Mouse (Mus musculus): ENCODE results near the gene Slit2. TPM values are rescaled to one million over a fixed set of nuclear protein-coding genes. Genes with fewer than 3 reads are reported as not detected.

Gene Slit2
- polyA plus RNA-seq, 1 experiment from 2014 or later = 19.4 TPM

DNA sequence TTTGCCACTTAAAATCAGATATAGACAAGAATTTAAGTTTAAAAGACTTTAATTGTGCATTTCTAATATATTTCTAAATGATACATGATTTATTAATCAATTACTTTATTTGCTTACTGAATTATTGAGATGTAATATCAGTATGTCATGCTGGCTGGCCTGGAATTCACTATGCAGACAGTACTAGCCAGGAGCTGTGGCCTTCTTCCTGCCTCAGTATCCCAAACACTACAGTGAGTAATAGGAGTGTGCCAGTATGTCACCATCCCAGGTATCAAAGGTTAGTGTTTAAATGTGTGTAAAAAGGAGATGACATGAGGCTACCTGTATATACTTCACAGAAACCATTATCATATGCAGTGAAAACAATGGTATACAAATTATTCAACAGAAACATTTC is 23.1 kb downstream of the Slit2 start:
- ATAC-seq (replicated peaks; ENCODE audit: insufficient number of reproducible peaks, low FRiP score, low TSS enrichment, low read depth) = no peak
- no peak overlapping the region for H3K4me2 ChIP-seq (ENCODE audit: low read depth, low read length)
- H3K9ac ChIP-seq (replicated peaks; ENCODE audit: low read length) = no peak overlapping the region
- no peak for DNase-seq (ENCODE audit: low spot score)
- H3K4me3 ChIP-seq (ENCODE audit: low read depth, low read length) = no peak overlapping the region
- no peak overlapping the region for H3K27ac ChIP-seq (replicated peaks; ENCODE audit: low read depth, low read length)
- H3K9me3 ChIP-seq (replicated peaks; ENCODE audit: control insufficient read depth, low read length) = no peaks in the 10 kb centered on the region
- no peaks in the 10 kb centered on the region for H3K27me3 ChIP-seq (ENCODE audit: control insufficient read depth, insufficient read depth, low read length)
- no peaks in the 10 kb centered on the region for H3K36me3 ChIP-seq (replicated peaks; ENCODE audit: control insufficient read depth, insufficient read depth, low read depth, low read length)
- H3K4me1 ChIP-seq (ENCODE audit: control insufficient read depth, insufficient read depth, low read length) = no peaks in the 10 kb centered on the region

DNA sequence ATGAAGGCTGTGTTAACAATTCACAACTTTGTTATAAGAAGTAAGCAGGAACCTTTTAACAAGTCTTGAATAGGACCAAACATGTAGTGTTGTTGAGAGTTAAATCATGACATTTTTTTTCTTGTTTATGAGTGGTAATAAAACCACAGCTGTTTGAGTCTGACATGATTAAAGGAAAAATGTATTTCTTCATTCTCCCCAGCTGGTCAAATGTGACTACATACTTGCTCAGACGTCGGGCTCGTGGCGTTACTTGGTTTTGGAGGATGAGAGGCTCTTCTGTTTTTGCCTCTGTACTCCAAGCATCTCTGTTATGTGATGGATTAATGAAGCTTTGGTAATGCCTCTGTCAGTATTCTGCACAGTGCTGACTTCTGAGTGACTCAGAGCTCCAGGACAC is 40.5 kb downstream of the Slit2 start:
- no peaks in the 10 kb centered on the region for H3K4me1 ChIP-seq (ENCODE audit: control insufficient read depth, insufficient read depth, low read length)
- no peaks in the 10 kb centered on the region for H3K27me3 ChIP-seq (ENCODE audit: control insufficient read depth, insufficient read depth, low read length)
- H3K27ac ChIP-seq (replicated peaks; ENCODE audit: low read depth, low read length) = no peak overlapping the region
- no peak overlapping the region for H3K4me3 ChIP-seq (ENCODE audit: low read depth, low read length)
- H3K9ac ChIP-seq (replicated peaks; ENCODE audit: low read length) = no peak overlapping the region
- WGBS = 87% methylated on average over 4 of the region's 4 CpGs
- no peak overlapping the region for H3K4me2 ChIP-seq (ENCODE audit: low read depth, low read length)
- H3K9me3 ChIP-seq (replicated peaks; ENCODE audit: control insufficient read depth, low read length) = no peaks in the 10 kb centered on the region
- no peak for ATAC-seq (replicated peaks; ENCODE audit: insufficient number of reproducible peaks, low FRiP score, low TSS enrichment, low read depth)
- H3K36me3 ChIP-seq (replicated peaks; ENCODE audit: control insufficient read depth, insufficient read depth, low read depth, low read length) = no peaks in the 10 kb centered on the region
- DNase-seq (ENCODE audit: low spot score) = no peak

DNA sequence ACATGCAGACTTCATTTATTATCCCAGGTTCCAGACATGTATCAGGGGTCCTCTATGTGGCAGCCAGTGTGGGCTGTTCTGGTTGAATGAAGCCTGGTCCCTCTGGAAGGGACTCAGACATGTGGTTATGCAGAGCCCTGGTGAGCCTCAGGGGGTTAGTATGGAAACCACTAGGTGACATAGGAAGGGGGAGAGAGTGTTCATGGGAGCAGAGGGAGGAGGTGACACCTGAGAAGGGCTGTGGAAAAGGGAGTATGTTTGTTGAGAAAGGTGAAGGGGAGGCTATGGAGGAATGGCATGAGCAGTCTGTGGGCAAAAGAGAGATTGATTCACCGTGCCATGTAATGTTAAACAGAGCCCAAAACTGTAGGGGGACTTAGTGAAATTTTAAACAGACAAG is 51.9 kb downstream of the Slit2 start:
- WGBS = 59% methylated on average over 1 of the region's 1 CpGs

DNA sequence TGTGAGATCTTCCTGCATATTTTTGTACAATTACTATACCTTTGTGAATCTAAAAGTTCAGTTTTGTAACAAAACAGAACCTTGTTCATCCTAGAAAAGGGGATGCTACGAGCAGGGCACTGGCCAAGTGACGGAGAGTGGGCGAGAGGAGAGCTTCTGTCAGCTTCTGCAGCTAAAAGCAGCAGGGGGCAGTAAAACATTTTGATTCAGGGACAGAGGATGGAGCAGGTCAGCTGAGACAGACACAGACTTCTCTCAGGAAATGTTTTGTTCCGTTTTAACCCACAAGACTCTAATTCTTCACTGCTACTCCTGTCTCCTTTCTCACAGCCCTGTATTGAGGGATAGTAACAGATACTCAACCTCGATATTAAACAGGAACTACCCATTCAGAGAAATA is 55.1 kb downstream of the Slit2 start:
- no peak overlapping the region for H3K27ac ChIP-seq (replicated peaks; ENCODE audit: low read depth, low read length)
- no peak overlapping the region for H3K9ac ChIP-seq (replicated peaks; ENCODE audit: low read length)
- no peaks in the 10 kb centered on the region for H3K27me3 ChIP-seq (ENCODE audit: control insufficient read depth, insufficient read depth, low read length)
- WGBS = 28% methylated on average over 5 of the region's 5 CpGs
- no peaks in the 10 kb centered on the region for H3K4me1 ChIP-seq (ENCODE audit: control insufficient read depth, insufficient read depth, low read length)
- peak; percentile 56 for DNase-seq (ENCODE audit: low spot score)
- ATAC-seq (replicated peaks; ENCODE audit: insufficient number of reproducible peaks, low FRiP score, low TSS enrichment, low read depth) = peak; percentile 23; the same call in 1 of the 2 replicates
- no peak overlapping the region for H3K4me3 ChIP-seq (ENCODE audit: low read depth, low read length)
- H3K9me3 ChIP-seq (replicated peaks; ENCODE audit: control insufficient read depth, low read length) = no peaks in the 10 kb centered on the region
- no peak overlapping the region for H3K4me2 ChIP-seq (ENCODE audit: low read depth, low read length)
- H3K36me3 ChIP-seq (replicated peaks; ENCODE audit: control insufficient read depth, insufficient read depth, low read depth, low read length) = no peaks in the 10 kb centered on the region

More for the DNA sequence above, 51.9 kb downstream of the Slit2 start:
- H3K27me3 ChIP-seq (ENCODE audit: control insufficient read depth, insufficient read depth, low read length) = no peaks in the 10 kb centered on the region
- ATAC-seq (replicated peaks; ENCODE audit: insufficient number of reproducible peaks, low FRiP score, low TSS enrichment, low read depth) = no peak
- H3K27ac ChIP-seq (replicated peaks; ENCODE audit: low read depth, low read length) = no peak overlapping the region
- no peaks in the 10 kb centered on the region for H3K36me3 ChIP-seq (replicated peaks; ENCODE audit: control insufficient read depth, insufficient read depth, low read depth, low read length)
- no peaks in the 10 kb centered on the region for H3K4me1 ChIP-seq (ENCODE audit: control insufficient read depth, insufficient read depth, low read length)
- no peak overlapping the region for H3K9ac ChIP-seq (replicated peaks; ENCODE audit: low read length)
- DNase-seq (ENCODE audit: low spot score) = no peak
- no peak overlapping the region for H3K4me3 ChIP-seq (ENCODE audit: low read depth, low read length)
- H3K9me3 ChIP-seq (replicated peaks; ENCODE audit: control insufficient read depth, low read length) = no peaks in the 10 kb centered on the region
- H3K4me2 ChIP-seq (ENCODE audit: low read depth, low read length) = no peak overlapping the region

DNA sequence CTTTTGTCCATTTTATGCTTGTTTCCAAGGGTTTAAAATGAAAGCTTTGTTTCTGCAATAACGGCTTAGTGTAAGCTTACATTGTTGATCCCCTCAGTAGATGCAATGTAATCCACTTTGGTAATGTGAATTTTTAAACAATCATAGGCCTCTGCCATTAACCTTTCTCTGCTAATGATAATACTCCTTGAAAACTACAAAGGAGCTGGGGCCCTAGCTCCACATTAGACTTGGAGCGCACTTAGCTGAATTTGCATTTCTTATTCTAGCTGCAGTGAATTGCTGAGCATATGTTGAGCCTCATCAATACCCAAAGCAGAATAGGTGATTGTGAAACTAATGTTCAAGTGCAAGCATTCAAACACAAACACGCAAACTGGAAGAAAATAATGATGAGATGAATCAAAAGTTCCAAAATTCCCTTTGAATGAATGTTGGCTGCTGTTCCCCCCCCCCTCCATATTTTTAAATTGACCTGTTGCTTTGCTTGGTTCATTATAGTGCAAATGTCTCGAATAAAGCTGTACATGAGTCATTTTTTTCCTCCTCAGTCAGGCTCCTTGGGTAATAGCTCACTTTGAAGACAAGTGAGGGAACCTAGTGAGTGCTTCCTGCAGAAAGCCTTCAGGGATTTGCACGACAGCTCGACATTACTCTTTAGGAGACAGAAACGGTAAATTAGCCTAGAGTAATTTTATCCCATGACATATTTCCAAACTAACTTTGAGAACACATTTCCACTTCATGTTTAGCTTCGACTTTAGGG is 66.2 kb downstream of the Slit2 start:
- Histone ChIP-seq H3K27ac (replicated peaks; ENCODE audit: low read depth, low read length) (no peak overlapping the region), H3K9me3 (replicated peaks; ENCODE audit: control insufficient read depth, low read length) (no peaks in the 10 kb centered on the region), H3K4me3 (ENCODE audit: low read depth, low read length) (no peak overlapping the region), H3K36me3 (replicated peaks; ENCODE audit: control insufficient read depth, insufficient read depth, low read depth, low read length) (no peaks in the 10 kb centered on the region), H3K4me2 (ENCODE audit: low read depth, low read length) (no peak overlapping the region), H3K4me1 (ENCODE audit: control insufficient read depth, insufficient read depth, low read length) (no peaks in the 10 kb centered on the region), H3K9ac (replicated peaks; ENCODE audit: low read length) (no peak overlapping the region), H3K27me3 (ENCODE audit: control insufficient read depth, insufficient read depth, low read length) (no peaks in the 10 kb centered on the region)
- WGBS = 36% methylated on average over 8 of the region's 8 CpGs
- DNase-seq (ENCODE audit: low spot score) (no peak), ATAC-seq (replicated peaks; ENCODE audit: insufficient number of reproducible peaks, low FRiP score, low TSS enrichment, low read depth) (no peak)

DNA sequence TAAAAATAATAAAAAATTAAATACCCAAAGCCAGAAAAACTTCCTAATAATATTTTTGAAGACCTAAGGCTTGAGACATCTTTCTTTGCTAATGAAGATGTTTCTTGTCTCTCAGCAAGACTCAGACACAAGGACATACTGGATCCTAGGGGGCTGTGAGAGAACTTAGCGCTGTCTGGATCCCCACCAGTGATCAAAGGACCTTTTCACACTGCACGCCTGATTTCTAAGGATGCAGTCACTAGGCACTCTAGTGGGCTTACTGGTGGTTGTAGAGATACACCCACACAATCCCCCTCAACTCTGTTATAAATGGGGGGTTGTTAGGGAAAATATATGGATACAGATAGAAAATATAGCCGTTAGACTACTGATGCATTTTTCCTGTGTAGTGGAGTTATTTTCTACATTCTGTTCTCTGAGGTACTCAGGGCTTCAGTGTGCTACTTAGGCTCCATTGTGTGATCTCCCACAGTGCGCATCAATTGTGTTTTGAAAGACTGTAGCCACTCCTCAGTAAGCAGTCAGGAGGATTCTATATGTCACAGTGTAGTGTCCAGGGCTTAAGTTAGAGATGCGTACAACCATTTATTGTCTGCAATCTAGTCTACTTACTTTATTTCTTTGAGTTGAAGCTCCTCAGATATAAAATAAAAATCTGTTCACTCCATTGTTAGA is 67.8 kb downstream of the Slit2 start:
- no peak overlapping the region for H3K27ac ChIP-seq (replicated peaks; ENCODE audit: low read depth, low read length)
- no peaks in the 10 kb centered on the region for H3K9me3 ChIP-seq (replicated peaks; ENCODE audit: control insufficient read depth, low read length)
- no peaks in the 10 kb centered on the region for H3K27me3 ChIP-seq (ENCODE audit: control insufficient read depth, insufficient read depth, low read length)
- DNase-seq (ENCODE audit: low spot score) = no peak
- H3K36me3 ChIP-seq (replicated peaks; ENCODE audit: control insufficient read depth, insufficient read depth, low read depth, low read length) = no peaks in the 10 kb centered on the region
- H3K9ac ChIP-seq (replicated peaks; ENCODE audit: low read length) = no peak overlapping the region
- no peak overlapping the region for H3K4me3 ChIP-seq (ENCODE audit: low read depth, low read length)
- no peak for ATAC-seq (replicated peaks; ENCODE audit: insufficient number of reproducible peaks, low FRiP score, low TSS enrichment, low read depth)
- H3K4me2 ChIP-seq (ENCODE audit: low read depth, low read length) = no peak overlapping the region
- 59% methylated on average over 5 of the region's 5 CpGs for WGBS
- no peaks in the 10 kb centered on the region for H3K4me1 ChIP-seq (ENCODE audit: control insufficient read depth, insufficient read depth, low read length)

DNA sequence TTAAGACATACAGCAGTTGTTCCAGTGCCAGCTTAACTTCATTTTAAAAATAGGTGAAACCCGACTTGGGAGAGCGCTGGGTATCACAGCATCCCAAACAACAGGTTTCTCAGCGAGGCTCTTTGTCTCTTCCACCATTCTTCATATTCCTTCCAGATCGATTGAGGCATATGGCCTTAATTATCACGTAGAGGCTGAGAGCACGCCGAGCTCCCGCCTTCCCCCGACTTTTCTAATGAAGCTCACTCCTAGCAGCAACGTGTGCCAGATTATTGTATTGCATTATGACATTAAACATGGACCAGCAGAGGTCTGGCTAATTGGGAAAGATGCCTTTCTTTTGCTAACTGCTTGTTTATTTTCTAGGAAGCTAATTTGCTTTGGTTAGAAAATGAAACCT is 75.7 kb downstream of the Slit2 start:
- Histone ChIP-seq H3K4me1 (ENCODE audit: control insufficient read depth, insufficient read depth, low read length) (no peaks in the 10 kb centered on the region), H3K4me3 (ENCODE audit: low read depth, low read length) (no peak overlapping the region), H3K9me3 (replicated peaks; ENCODE audit: control insufficient read depth, low read length) (no peaks in the 10 kb centered on the region), H3K27ac (replicated peaks; ENCODE audit: low read depth, low read length) (no peak overlapping the region), H3K4me2 (ENCODE audit: low read depth, low read length) (no peak overlapping the region), H3K27me3 (ENCODE audit: control insufficient read depth, insufficient read depth, low read length) (no peaks in the 10 kb centered on the region), H3K9ac (replicated peaks; ENCODE audit: low read length) (no peak overlapping the region), H3K36me3 (replicated peaks; ENCODE audit: control insufficient read depth, insufficient read depth, low read depth, low read length) (no peaks in the 10 kb centered on the region)
- WGBS = 23% methylated on average over 10 of the region's 10 CpGs
- DNase-seq (ENCODE audit: low spot score) = peak; percentile 62
- ATAC-seq (replicated peaks; ENCODE audit: insufficient number of reproducible peaks, low FRiP score, low TSS enrichment, low read depth) = no peak

DNA sequence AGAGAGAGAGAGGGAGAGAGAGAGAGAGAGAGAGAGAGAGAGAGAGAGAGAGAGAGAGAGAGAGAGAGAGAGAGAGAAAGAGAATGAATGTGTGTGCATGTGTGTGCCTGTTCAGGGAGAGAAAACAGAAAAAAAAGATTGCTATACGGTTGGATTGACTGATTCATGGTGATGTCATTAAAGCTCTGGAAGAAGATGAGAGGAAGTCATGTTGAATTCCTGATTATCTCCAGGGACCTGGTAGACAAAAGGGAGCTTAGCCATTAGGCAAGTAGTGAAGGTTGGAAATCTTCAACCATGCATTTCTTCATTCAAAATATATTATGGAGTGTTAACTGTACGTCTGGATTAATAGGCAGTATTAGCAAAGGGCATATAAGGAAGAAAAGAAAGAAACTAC is 77.8 kb downstream of the Slit2 start:
- Histone ChIP-seq H3K9me3 (replicated peaks; ENCODE audit: control insufficient read depth, low read length) (no peaks in the 10 kb centered on the region), H3K4me3 (ENCODE audit: low read depth, low read length) (no peak overlapping the region), H3K4me1 (ENCODE audit: control insufficient read depth, insufficient read depth, low read length) (no peaks in the 10 kb centered on the region), H3K4me2 (ENCODE audit: low read depth, low read length) (no peak overlapping the region), H3K36me3 (replicated peaks; ENCODE audit: control insufficient read depth, insufficient read depth, low read depth, low read length) (no peaks in the 10 kb centered on the region), H3K27ac (replicated peaks; ENCODE audit: low read depth, low read length) (no peak overlapping the region), H3K9ac (replicated peaks; ENCODE audit: low read length) (no peak overlapping the region), H3K27me3 (ENCODE audit: control insufficient read depth, insufficient read depth, low read length) (no peaks in the 10 kb centered on the region)
- ATAC-seq (replicated peaks; ENCODE audit: insufficient number of reproducible peaks, low FRiP score, low TSS enrichment, low read depth) (no peak), DNase-seq (ENCODE audit: low spot score) (no peak)
- 50% methylated on average over 2 of the region's 2 CpGs for WGBS
